Mouse (Mus musculus) MEL (cell line): ENCODE results near the gene Atp6v0a4. TPM values are rescaled to one million over a fixed set of nuclear protein-coding genes. Genes with fewer than 3 reads are reported as not detected.

ENCODE experiments used
- DNase-seq: peaks from one replicate; pipeline ENCODE4 v3.0.0; 2011; ENCODE audit warnings: low read depth, low spot score
- H3K27ac ChIP-seq: 2 replicates; pipeline ENCODE4 v1.5.1; 2012; ENCODE audit warnings: low read depth, mild to moderate bottlenecking, control low read depth, low read length, moderate library complexity; ENCODE audit not compliant: control insufficient read depth
- H3K27me3 ChIP-seq, 2 experiments: fragments of 150-350 bp in 1 of 2; sonication (generic) in 1 of 2; 2 replicates each; pipeline ENCODE4 v1.6.1; 2012; ENCODE audit warnings: low read length in 2 of 2, mild to moderate bottlenecking in 2 of 2, improper control_type of control experiment in 1 of 2, moderate library complexity in 1 of 2; ENCODE audit not compliant: insufficient read depth in 2 of 2, control insufficient read depth in 1 of 2
- H3K36me3 ChIP-seq, 2 experiments: 2 replicates each; pipeline ENCODE4 v1.6.1; 2012 to 2014; ENCODE audit warnings: low read length in 2 of 2, improper control_type of control experiment in 1 of 2, inconsistent platforms in 1 of 2, mild to moderate bottlenecking in 1 of 2; ENCODE audit not compliant: insufficient read depth in 2 of 2, control insufficient read depth in 1 of 2
- H3K4me1 ChIP-seq, 2 experiments: fragments of 150-350 bp in 1 of 2; sonication (generic) in 1 of 2; 2 replicates each; pipeline ENCODE4 v1.6.1; 2012; ENCODE audit warnings: low read length in 2 of 2, improper control_type of control experiment in 1 of 2, mild to moderate bottlenecking in 1 of 2; ENCODE audit not compliant: insufficient read depth in 2 of 2, control insufficient read depth in 1 of 2
- H3K4me3 ChIP-seq, 2 experiments: fragments of 150-350 bp in 1 of 2; sonication (generic) in 1 of 2; 2 replicates each; pipeline ENCODE4 v1.5.1; 2012; ENCODE audit warnings: low read depth in 2 of 2, low read length in 2 of 2, mild to moderate bottlenecking in 2 of 2, moderate library complexity in 2 of 2, control low read depth in 1 of 2, improper control_type of control experiment in 1 of 2; ENCODE audit not compliant: control insufficient read depth in 1 of 2, insufficient read depth in 1 of 2
- H3K79me2 ChIP-seq: 2 replicates; pipeline ENCODE4 v1.6.1; 2012; ENCODE audit warnings: mild to moderate bottlenecking, low read length, moderate library complexity; ENCODE audit not compliant: control insufficient read depth, poor library complexity, insufficient read depth
- H3K9ac ChIP-seq: 2 replicates; pipeline ENCODE4 v1.6.1; 2012; ENCODE audit warnings: low read depth, mild to moderate bottlenecking, control low read depth, low read length, moderate library complexity; ENCODE audit not compliant: control insufficient read depth, poor library complexity, severe bottlenecking
- H3K9me3 ChIP-seq: fragments of 150-350 bp; sonication (generic); replicated peaks from 2 replicates; pipeline ENCODE4 v1.6.1; 2012; ENCODE audit warnings: mild to moderate bottlenecking, low read length, improper control_type of control experiment, moderate library complexity; ENCODE audit not compliant: insufficient read depth
- BHLHE40 ChIP-seq: IDR thresholded peaks from 2 replicates; pipeline ENCODE4 v1.6.1; 2012; ENCODE audit warnings: low read depth, mild to moderate bottlenecking, inconsistent platforms, low read length, improper control_type of control experiment, borderline replicate concordance
- CHD2 ChIP-seq: IDR thresholded peaks from 2 replicates; pipeline ENCODE4 v1.6.1; 2011; ENCODE audit warnings: low read length, improper control_type of control experiment
- CTCF ChIP-seq, 3 experiments: IDR thresholded peaks in 2 of 3; conservative IDR thresholded peaks in 1 of 3; 2 replicates each; pipeline ENCODE4 v1.5.1; 2011 to 2012; ENCODE audit warnings: low read length in 3 of 3, low read depth in 2 of 3, mild to moderate bottlenecking in 2 of 3, improper control_type of control experiment in 1 of 3, inconsistent platforms in 1 of 3, mixed read lengths in 1 of 3, moderate library complexity in 1 of 3; ENCODE audit not compliant: control insufficient read depth in 1 of 3, insufficient read depth in 1 of 3, poor library complexity in 1 of 3, severe bottlenecking in 1 of 3
- EP300 ChIP-seq, 2 experiments: IDR thresholded peaks; 2 replicates each; pipeline ENCODE4 v1.6.1; 2011; ENCODE audit warnings: improper control_type of control experiment in 2 of 2, low read length in 2 of 2, low read depth in 1 of 2, mild to moderate bottlenecking in 1 of 2
- ETS1 ChIP-seq: IDR thresholded peaks from 2 replicates; pipeline ENCODE4 v1.6.1; 2012; ENCODE audit warnings: low read depth, mild to moderate bottlenecking, inconsistent platforms, low read length, improper control_type of control experiment, moderate library complexity
- HCFC1 ChIP-seq: IDR thresholded peaks from 2 replicates; pipeline ENCODE4 v1.6.1; 2012; ENCODE audit warnings: low read depth, mild to moderate bottlenecking, inconsistent platforms, low read length, improper control_type of control experiment, moderate library complexity
- KAT2A ChIP-seq: conservative IDR thresholded peaks from 2 replicates; pipeline ENCODE4 v1.6.1; 2012; ENCODE audit warnings: low read depth, low read length, improper control_type of control experiment, inconsistent platforms
- MAFK ChIP-seq: IDR thresholded peaks from 2 replicates; pipeline ENCODE4 v1.6.1; 2011; ENCODE audit warnings: low read depth, mild to moderate bottlenecking, low read length, improper control_type of control experiment, borderline replicate concordance
- MAX ChIP-seq: IDR thresholded peaks from 2 replicates; pipeline ENCODE4 v1.6.1; 2011; ENCODE audit warnings: low read length, improper control_type of control experiment
- MAZ ChIP-seq: IDR thresholded peaks from 2 replicates; pipeline ENCODE4 v1.6.1; 2012; ENCODE audit warnings: low read depth, mild to moderate bottlenecking, inconsistent platforms, low read length, improper control_type of control experiment
- MEF2A ChIP-seq: IDR thresholded peaks from 2 replicates; pipeline ENCODE4 v1.6.1; 2014; ENCODE audit warnings: low read depth, mild to moderate bottlenecking, inconsistent platforms, low read length, improper control_type of control experiment; ENCODE audit not compliant: poor library complexity, insufficient replicate concordance, severe bottlenecking; ENCODE audit errors: extremely low read depth
- MXI1 ChIP-seq: IDR thresholded peaks from 2 replicates; pipeline ENCODE4 v1.6.1; 2011; ENCODE audit warnings: mild to moderate bottlenecking, low read depth, low read length, improper control_type of control experiment
- MYB ChIP-seq: IDR thresholded peaks from 2 replicates; pipeline ENCODE4 v1.6.1; 2011; ENCODE audit warnings: mild to moderate bottlenecking, low read depth, low read length, improper control_type of control experiment
- MYC ChIP-seq: IDR thresholded peaks from 2 replicates; pipeline ENCODE4 v1.6.1; 2011; ENCODE audit warnings: low read depth, mild to moderate bottlenecking, low read length, improper control_type of control experiment, moderate library complexity
- NRF1 ChIP-seq: IDR thresholded peaks from 2 replicates; pipeline ENCODE4 v1.6.1; 2014; ENCODE audit warnings: low read depth, mild to moderate bottlenecking, inconsistent platforms, low read length, improper control_type of control experiment, moderate library complexity; ENCODE audit not compliant: poor library complexity, insufficient read depth, severe bottlenecking
- POLR2A ChIP-seq, 2 experiments: IDR thresholded peaks; 2 replicates each; pipeline ENCODE4 v1.6.1; 2011 to 2012; ENCODE audit warnings: low read length in 2 of 2, mild to moderate bottlenecking in 2 of 2, control low read depth in 1 of 2, improper control_type of control experiment in 1 of 2, low read depth in 1 of 2, moderate library complexity in 1 of 2; ENCODE audit not compliant: control insufficient read depth in 1 of 2, insufficient read depth in 1 of 2, poor library complexity in 1 of 2
- POLR2AphosphoS5 ChIP-seq: IDR thresholded peaks from 2 replicates; pipeline ENCODE4 v1.6.1; 2012; ENCODE audit warnings: low read depth, borderline replicate concordance, mild to moderate bottlenecking, inconsistent platforms, low read length, moderate library complexity, mixed read lengths
- RAD21 ChIP-seq: IDR thresholded peaks from 2 replicates; pipeline ENCODE4 v1.6.1; 2011; ENCODE audit warnings: mild to moderate bottlenecking, low read depth, low read length, improper control_type of control experiment
- RCOR1 ChIP-seq: IDR thresholded peaks from 2 replicates; pipeline ENCODE4 v1.6.1; 2012; ENCODE audit warnings: low read depth, mild to moderate bottlenecking, inconsistent platforms, low read length, improper control_type of control experiment
- SIN3A ChIP-seq: IDR thresholded peaks from 2 replicates; pipeline ENCODE4 v1.6.1; 2012; ENCODE audit warnings: low read length, improper control_type of control experiment, inconsistent platforms
- SMC3 ChIP-seq: IDR thresholded peaks from 2 replicates; pipeline ENCODE4 v1.6.1; 2011; ENCODE audit warnings: low read depth, low read length, improper control_type of control experiment
- TAL1 ChIP-seq: IDR thresholded peaks from 2 replicates; pipeline ENCODE4 v1.6.1; 2012; ENCODE audit warnings: mild to moderate bottlenecking, inconsistent platforms, low read length, moderate library complexity, mixed read lengths
- TCF12 ChIP-seq: IDR thresholded peaks from 2 replicates; pipeline ENCODE4 v1.6.1; 2014; ENCODE audit warnings: low read depth, mild to moderate bottlenecking, inconsistent platforms, low read length, improper control_type of control experiment, moderate library complexity
- UBTF ChIP-seq: IDR thresholded peaks from 2 replicates; pipeline ENCODE4 v1.6.1; 2012; ENCODE audit warnings: low read depth, mild to moderate bottlenecking, inconsistent platforms, low read length, improper control_type of control experiment, moderate library complexity, borderline replicate concordance; ENCODE audit not compliant: insufficient read depth
- USF1 ChIP-seq: IDR thresholded peaks from 2 replicates; pipeline ENCODE4 v1.6.1; 2014; ENCODE audit warnings: low read depth, mild to moderate bottlenecking, inconsistent platforms, low read length, improper control_type of control experiment, moderate library complexity
- USF2 ChIP-seq, 2 experiments: IDR thresholded peaks; 2 replicates each; pipeline ENCODE4 v1.6.1; 2011 to 2012; ENCODE audit warnings: improper control_type of control experiment in 2 of 2, low read length in 2 of 2, borderline replicate concordance in 1 of 2, inconsistent platforms in 1 of 2, low read depth in 1 of 2, mild to moderate bottlenecking in 1 of 2; ENCODE audit not compliant: insufficient read depth in 1 of 2
- ZC3H11A ChIP-seq: IDR thresholded peaks from 2 replicates; pipeline ENCODE4 v1.6.1; 2012; ENCODE audit warnings: low read depth, mild to moderate bottlenecking, inconsistent platforms, low read length, improper control_type of control experiment
- ZNF384 ChIP-seq: IDR thresholded peaks from 2 replicates; pipeline ENCODE4 v1.6.1; 2012; ENCODE audit warnings: low read depth, mild to moderate bottlenecking, inconsistent platforms, low read length, improper control_type of control experiment
- polyA plus RNA-seq, 2 experiments: library from polyadenylated mRNA; stranded (reverse) in 1 of 2; unstranded in 1 of 2; fragments of >175 nt in 1 of 2; fragments of >200 nt in 1 of 2; gene quantifications; 2 replicates each; pipeline versions ENCODE4 v1.2.1 to v1.2.4; 2012; ENCODE audit warnings: low replicate concordance in 2 of 2, low read depth in 1 of 2; ENCODE audit not compliant: insufficient read length in 2 of 2, insufficient read depth in 1 of 2, missing spikeins in 1 of 2
- total RNA-seq: library from RNA; depleted of rRNA; stranded (reverse); fragments of 300-350 nt; gene quantifications from 2 replicates; pipeline ENCODE4 v1.2.3, GENCODE M21; 2012

The Atp6v0a4 gene
- total and polyA plus RNA-seq, 3 experiments, result 0.12 TPM; not detected in 2

GRCm38 (mm10) chr6:38160102-38160501, 35.7 kb upstream of the Atp6v0a4 start:
- Histone ChIP-seq H3K4me3 (peak overlapping the region in 1 of 2 experiments; percentile 12; a peak in 1 of 4 replicates), H3K9me3 (no peaks in the 10 kb centered on the region), H3K9ac (peak overlapping the region; percentile 37; the same call in 1 of the 2 replicates), H3K27ac (0 out of 2 replicates have a peak overlapping the region, but pooled peaks have one; percentile 0), H3K4me1 (peaks cover 0 to 2% of the 10 kb centered on the region in 2 experiments; a peak in 1 of 4 replicates), H3K79me2 (no peaks in the 10 kb centered on the region), H3K27me3 (no peaks in the 10 kb centered on the region), H3K36me3 (no peaks in the 10 kb centered on the region)
- DNase-seq, result peak; percentile 87
- TF ChIP-seq MAZ (no peak), ETS1 (no peak), CTCF (IDR thresholded peaks at IDR 0.05 in 2 of 3, conservative IDR thresholded peaks at IDR 0.05 in 1 of 3; ENCODE audit: control insufficient read depth in 1 of 3, insufficient read depth in 1 of 3, low read depth in 2 of 3, low read length in 3 of 3, poor library complexity in 1 of 3, severe bottlenecking in 1 of 3) (peak; percentile 44 to 91 (median 91)), KAT2A (no peak), SIN3A (peak; percentile 87), RCOR1 (no peak), TAL1 (no peak), ZC3H11A (peak; percentile 76), MXI1 (no peak), MAX (no peak), ZNF384 (no peak), HCFC1 (no peak), MYC (no peak), POLR2AphosphoS5 (no peak), POLR2A (IDR thresholded peaks at IDR 0.05; ENCODE audit: control insufficient read depth in 1 of 2, insufficient read depth in 1 of 2, low read depth in 1 of 2, low read length in 2 of 2, poor library complexity in 1 of 2) (no peak), USF2 (IDR thresholded peaks at IDR 0.05; ENCODE audit: borderline replicate concordance in 1 of 2, insufficient read depth in 1 of 2, low read depth in 1 of 2, low read length in 2 of 2) (no peak), SMC3 (peak; percentile 91), RAD21 (peak; percentile 86), MEF2A (no peak), TCF12 (no peak)

DNA sequence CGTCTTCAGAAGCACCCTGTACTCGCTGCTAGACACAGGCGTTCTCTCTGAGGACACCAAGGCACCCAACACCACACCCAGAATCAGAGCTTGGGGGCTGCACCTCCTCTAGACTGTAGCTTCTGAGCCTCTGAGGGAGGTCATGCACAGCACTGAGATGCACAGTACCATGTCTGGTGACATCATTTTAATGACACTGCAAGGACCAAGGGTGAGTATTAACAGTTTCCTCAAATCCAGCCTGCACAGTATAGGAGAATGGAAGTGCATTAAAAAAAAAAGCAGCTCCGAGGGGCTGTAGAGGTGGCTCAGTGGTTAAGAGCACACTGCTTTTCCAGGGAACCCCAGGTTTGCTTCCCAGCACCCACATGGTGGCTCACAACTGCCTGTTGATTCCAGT, 35.2 kb upstream of the Atp6v0a4 start:
- Histone ChIP-seq H3K4me3 (no peak overlapping the region), H3K27ac (no peak overlapping the region), H3K36me3 (no peaks in the 10 kb centered on the region), H3K27me3 (no peaks in the 10 kb centered on the region), H3K4me1 (peaks cover 0 to 2% of the 10 kb centered on the region in 2 experiments; a peak in 1 of 4 replicates), H3K9ac (no peak overlapping the region), H3K9me3 (no peaks in the 10 kb centered on the region), H3K79me2 (no peaks in the 10 kb centered on the region)
- TF ChIP-seq MAFK (no peak), RAD21 (no peak), USF1 (no peak), TCF12 (no peak), MXI1 (no peak), NRF1 (no peak), CHD2 (no peak), TAL1 (no peak), MAX (no peak), BHLHE40 (no peak), MEF2A (no peak), SIN3A (no peak), USF2 (IDR thresholded peaks at IDR 0.05; ENCODE audit: borderline replicate concordance in 1 of 2, insufficient read depth in 1 of 2, low read depth in 1 of 2, low read length in 2 of 2) (no peak), POLR2AphosphoS5 (no peak), MYB (no peak), EP300 (IDR thresholded peaks at IDR 0.05; ENCODE audit: low read depth in 1 of 2, low read length in 2 of 2) (no peak), UBTF (no peak)
- DNase-seq, result no peak
